Mouse (Mus musculus) heart, postnatal 25 days (tissue): ENCODE results near the gene Tmem19. TPM values are rescaled to one million over a fixed set of nuclear protein-coding genes. Genes with fewer than 3 reads are reported as not detected.
A peak's percentile ranks its signal among the peaks of the same experiment; 100 is the strongest.
"Not testable (repeated sequence)": the region's sequence is repeated elsewhere in the genome, so short reads cannot be mapped to it uniquely, and the experiment has no call there.

Experiments used
- DNase-seq: peaks from one replicate; pipeline ENCODE4 v3.0.0; 2022; ENCODE audit warnings: low spot score
- intact Hi-C: fragments of 180-260 bp; cut with DNase I; formaldehyde crosslinking; loops from one replicate; pipeline ENCODE4 v1.15.1; 2025
- total RNA-seq, 2 experiments: library from RNA; stranded (reverse); gene quantifications; 2 replicates each; pipeline ENCODE4 v1.2.3; 2021

The Tmem19 gene
- total RNA-seq, 2 experiments from 2014 or later = 10.3 to 15.0 TPM

DNA sequence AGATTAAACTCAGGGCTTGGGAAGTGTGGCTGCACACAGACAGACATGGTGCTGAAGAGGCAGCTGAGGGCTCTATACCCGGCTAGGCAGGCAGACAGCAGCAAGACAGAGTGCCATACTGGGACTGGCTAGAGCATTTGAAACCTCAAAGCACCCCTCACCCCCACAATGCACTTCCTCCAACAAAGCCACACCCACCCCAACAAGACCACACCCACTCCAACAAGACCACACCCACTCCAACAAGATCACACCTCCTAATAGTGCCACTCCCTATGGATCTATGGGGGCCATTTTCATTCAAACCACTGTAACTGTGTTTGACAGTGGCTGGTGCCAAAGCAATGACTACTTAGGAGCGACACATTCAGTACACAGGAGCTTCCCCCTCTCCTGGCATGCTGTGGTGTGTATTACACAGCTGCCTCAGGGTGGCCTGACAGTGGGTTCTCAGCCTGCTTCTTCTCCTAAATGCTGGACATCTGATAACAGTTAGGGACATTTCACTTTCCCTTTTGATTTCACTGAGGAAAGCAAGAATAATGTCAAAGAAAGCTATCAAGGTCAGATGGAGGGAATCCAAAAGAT, 11.4 kb downstream of the Tmem19 start:
- intact Hi-C loops = no loop called here

DNA sequence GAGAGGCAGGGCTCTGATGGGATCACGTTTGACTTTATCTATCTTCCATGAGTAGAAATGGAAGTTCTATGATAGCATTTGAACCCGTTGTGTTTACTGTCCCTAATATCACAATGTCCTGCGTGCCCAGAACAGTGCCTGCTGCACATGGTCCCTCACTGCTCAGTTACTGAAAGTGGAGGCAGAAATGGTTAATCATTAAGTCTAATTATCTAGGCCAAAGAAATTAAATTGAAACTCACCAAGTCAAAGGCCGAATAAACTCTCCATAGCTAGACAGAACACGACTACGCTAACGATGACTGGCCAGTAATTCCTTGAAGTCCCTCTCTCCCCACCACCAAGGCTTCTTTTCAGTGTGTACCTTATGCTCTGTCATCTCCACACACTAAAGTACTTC, 12.8 kb downstream of the Tmem19 start:
- no peak for DNase-seq
- intact Hi-C loops = no loop called here

More for the DNA sequence above, 11.4 kb downstream of the Tmem19 start:
- DNase-seq = no peak

DNA sequence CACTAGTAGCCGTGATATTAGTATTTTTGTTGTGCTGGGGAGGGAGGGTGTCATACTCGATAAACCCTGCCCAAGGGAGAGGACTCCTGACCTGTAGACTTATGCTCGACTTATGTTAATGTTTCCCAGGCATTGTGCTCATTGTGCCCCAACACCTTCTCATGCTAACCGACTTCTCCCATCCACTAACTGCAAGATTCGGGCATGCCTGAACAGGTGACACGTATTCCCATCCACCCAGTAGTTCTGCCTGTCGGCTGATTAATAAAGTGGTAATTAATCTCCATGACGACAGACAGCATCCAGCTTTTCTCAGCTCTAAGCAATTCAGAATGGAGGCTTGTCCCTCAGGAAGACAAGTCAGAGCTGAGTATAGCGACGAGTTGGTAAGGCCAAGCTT, 13.3 kb downstream of the Tmem19 start:
- intact Hi-C loops = no loop called here
- DNase-seq = no peak

DNA sequence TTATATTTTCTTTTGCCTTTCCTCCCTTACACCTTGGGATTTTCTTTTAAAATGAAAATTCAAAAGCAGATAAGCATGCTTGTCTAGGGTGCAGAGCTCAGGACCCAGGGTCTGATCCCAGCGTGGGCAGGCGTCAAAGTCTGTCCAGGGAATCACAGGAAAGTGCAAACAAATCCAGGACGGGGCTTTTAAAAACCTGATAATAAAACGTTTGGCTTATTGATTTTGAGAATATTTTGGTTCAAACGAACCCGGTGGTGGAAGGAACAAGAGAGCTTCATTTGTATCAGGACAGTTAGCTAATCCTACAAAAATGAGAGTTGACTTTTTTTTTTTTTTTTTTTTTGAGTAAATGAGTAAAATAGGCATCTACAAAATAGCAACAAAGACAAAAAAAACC, 14.2 kb downstream of the Tmem19 start:
- DNase-seq = no peak
- intact Hi-C loops = no loop called here

DNA sequence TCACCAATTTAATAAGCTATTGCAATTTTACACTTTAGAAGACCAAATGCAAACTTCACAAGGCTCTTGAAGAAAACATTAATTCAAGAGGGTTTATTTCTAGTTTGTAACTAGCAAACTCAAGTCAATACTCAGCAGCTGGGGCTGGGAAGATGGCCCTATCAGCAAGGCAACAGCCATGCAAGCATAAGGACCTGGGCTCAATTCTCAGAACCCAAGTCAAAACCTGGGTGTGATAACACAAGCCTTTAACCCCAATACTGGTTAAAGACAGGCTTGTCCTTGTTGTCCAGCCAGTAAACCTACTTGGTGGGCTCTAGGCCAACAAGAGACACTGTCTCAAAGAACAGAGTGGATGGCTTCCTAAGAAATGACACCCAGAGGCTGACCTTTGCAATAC, 15.9 kb downstream of the Tmem19 start:
- DNase-seq = no peak
- intact Hi-C loops = no loop called here

DNA sequence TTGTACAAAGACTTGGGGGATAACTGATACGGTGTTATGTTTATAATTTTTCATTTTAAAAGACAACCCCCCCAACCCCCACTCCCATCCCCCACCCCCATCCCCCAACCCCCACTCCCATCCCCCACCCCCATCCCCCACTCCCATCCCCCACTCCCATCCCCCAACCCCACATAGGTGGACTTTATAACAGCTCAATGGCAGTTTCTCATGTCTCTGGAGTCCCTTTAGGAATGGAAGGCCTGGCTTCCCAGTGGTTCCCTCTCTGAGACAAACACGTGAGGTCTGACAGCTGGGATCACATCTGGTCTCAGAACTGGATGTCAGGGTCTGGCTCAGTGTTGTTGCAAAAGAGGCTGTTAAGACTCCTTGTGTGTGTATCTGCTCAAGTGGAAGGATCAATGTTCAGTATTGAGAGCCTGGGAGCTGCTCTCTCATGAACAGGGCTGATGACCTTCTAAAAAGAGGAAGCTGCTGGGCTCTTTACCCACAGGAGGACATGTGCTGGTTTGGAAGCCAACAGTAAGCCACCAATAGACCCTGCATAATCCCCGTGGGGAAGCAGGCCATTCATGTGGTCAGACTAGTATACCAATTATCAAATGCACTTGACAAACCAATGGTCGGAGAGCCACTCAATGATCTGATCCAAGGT, 19.4 kb downstream of the Tmem19 start:
- intact Hi-C loops = no loop called here
- no peak for DNase-seq

DNA sequence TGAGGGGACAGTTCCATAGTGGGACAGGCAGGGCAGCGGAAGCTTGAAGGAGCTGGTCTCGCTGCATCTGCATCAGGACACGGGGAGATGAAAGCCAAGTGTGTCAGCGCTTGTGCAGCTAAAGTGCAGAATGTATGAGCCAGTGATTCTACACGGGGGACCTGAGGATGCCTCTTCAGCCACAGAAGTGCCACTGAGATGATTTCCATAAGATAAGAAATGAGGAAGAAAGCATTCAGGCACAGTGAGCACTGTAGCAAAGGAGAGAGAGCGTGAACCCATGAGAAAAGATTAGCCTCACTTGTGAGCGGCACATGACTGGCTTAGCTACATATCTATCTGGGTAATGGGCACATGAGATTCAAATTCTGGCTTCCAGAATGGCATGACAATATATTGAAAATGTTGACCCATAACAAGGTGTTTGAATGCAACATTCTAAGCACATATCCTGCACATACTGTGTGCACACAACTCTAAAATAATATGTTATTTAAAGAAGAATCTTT, 22.4 kb downstream of the Tmem19 start:
- intact Hi-C loops = no loop called here
- DNase-seq = no peak

DNA sequence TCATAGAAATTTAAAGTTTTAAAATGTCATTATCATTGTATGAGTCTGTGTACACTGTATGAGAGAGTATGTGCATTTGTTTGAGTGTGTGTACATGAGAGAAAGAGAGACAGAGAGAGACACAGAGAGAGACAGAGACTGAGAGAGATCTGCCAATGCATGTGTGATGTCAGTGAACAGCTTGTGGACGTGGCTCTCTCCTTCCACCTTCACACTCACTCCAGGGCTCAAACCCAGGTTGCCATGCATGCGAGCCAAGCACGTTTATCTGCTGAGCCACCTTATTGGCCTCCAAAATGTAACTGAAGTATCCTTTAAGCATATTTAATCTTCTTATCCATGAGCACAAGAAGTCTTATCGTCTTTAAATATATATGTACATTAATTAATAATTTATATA, 25.4 kb downstream of the Tmem19 start:
- no peak for DNase-seq
- intact Hi-C loops = no loop called here

DNA sequence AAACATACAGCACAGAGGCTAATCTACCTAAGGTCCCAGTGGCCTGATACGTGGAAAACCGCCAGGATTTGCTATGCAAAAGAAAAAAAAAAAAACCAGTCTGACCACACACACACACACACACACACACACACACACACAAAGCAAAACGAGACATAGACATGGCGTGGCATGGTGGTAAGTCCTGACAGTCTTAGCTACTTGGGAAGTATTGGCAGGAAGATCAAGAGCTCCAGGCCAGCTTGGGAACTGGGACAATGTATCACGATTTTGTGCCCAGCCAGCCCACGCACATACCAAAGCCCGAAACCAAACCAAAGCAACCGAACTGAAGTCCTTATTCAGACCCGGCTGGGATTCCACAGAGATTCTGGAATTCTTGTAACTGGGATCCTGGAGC, 28.8 kb downstream of the Tmem19 start:
- DNase-seq = peak; percentile 12
- intact Hi-C loops = no loop called here

DNA sequence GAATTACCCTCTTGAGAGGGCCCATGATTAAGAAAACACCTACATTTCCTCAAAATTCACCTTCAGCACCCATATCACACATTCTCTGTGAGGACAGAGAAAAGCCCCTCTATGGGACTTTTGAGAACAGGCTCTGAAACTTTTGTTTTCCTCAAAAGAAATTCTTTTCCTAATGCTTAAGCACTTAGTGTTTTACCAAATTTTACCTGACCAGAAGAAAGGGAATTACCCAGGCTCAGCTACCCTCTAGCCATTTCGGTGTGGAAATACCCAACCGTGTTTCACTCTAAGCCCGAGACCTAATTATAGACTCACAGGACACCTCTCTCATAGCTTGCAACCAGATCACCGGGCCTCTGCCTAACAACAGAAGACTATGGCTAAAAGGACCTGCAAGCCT, 29.3 kb downstream of the Tmem19 start:
- intact Hi-C loops = no loop called here
- no peak for DNase-seq

DNA sequence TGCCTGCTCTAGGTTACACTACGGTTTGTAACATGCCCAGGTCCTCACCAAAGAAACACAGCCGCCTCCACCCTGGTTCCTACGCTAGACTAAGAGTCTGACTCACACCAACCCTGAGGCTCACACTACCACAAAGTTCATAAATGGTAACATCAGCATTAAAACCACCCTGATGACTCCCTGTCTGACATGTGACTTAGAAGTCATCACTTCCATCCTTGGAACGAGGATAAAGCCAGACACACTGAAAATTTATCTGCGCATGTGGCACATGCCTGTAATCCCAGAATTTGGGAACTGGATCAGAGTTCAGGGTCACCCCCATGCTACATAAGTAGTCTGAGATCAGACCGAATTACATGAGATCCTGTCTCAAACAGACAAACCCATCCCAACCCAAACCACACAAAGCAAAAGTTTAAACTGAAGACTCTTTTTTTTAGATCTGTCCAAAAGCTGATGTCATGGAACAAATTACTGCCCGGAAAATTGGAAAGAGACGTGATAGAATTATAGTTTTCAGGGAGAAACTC, 29.8 kb downstream of the Tmem19 start:
- intact Hi-C loops = no loop called here
- DNase-seq = no peak

DNA sequence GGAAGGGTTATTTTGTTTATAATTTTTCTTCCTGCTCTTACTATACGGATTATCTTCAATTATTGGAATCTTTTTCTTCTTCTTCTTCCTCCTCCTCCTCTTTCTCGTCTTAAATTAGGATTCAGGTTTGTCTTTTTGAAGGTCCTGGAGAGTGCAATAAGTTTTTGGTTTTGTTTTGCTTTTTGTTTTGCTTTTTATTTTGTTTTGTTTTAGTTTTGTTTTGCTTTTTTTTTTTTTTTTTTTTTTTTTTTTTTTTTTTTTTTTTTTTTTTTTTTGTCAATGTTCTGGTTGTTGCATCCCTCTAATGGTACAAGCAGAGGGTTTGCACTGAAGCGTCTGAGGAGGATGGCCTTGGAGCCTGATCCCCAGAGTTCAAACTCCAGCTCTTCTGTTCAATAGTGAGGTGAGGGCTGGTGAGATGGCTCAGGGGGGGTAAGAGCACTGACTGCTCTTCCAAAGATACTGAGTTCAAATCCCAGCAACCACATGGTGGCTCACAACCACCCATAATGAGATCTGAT, 33.2 kb downstream of the Tmem19 start:
- no peak for DNase-seq
- intact Hi-C loops = loop anchor here (10.0 kb wide), 1 partner anchor 866 kb away; no protein-coding TSS in a partner anchor

DNA sequence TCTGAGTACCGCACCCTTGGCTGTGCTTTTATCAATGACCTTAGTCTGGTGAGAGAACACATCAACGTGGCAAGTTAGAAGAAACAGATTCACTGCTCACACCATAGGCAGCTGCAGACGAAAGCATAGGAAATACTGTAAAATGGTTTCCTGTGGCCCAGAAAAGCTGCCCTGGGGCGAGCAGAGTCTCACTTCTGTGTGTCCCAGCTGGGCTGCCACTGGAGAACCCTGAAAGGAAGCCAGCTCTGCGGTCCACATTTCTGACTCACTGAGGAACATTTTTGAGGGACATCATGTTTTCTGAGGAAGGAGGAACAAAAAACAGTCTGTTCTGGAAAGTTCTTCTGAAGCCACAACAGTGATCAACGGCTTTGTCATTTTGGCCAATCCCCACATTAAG, 33.8 kb downstream of the Tmem19 start:
- intact Hi-C loops = loop anchor here (10.0 kb wide), 1 partner anchor 866 kb away; no protein-coding TSS in a partner anchor
- peak; percentile 57 for DNase-seq

DNA sequence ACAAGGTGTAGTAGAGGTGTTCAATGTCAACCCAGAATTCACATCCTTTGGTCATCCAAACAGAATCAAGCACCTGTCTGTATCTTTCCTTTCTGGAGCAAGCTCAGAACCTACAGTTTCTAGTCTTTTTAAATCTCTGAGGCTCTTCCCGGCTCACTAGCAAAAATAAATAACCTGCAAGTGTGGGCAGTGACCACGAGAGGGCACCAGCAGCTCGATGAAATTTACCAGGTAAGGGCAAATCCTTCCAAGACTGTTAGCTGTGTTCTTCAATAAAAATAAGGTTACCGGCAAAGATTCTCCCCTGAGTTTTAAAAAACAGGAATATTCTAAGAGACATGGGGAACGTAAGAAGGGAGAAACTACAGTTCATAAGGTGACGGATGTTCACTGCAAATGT, 39.0 kb downstream of the Tmem19 start:
- intact Hi-C loops = loop anchor here (1.0 to 10.0 kb wide), 2 partner anchors 294 to 872 kb away; no protein-coding TSS in a partner anchor
- peak; percentile 49 for DNase-seq

DNA sequence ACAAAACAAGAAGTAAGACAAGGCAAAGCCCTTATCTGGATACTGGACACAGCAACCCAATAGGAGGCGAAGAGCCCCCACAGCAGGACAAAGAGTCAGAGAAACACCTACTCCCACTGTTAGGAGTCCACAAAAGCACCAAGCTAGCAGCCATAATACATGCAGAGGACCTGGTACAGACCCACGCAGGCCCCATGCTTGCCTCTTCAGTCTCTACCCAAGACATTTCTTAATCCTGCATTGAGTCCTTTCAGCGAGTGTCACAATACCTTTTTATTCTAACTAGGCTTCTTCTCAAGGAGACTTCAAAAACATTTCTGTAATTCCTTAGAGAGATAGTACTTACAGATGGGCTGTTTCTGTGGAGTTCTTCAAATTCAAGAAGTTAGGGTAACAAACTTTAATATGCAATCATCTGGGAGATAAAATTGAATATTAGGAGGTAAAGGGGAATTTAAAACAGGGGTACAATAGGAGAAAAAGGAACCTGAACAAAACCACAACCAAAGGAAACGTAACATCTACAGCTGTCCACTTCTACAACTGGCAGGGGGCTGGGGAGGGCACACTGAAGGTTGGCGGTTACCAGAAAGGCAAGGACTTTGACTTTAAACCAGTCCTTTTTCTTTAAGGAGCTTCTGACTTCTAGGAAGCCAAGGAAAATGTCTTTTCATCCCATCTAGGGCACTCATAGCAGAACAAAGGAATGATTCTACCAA, 40.8 kb downstream of the Tmem19 start:
- intact Hi-C loops = loop anchor here (10.0 kb wide), 1 partner anchor 873 kb away; no protein-coding TSS in a partner anchor
- DNase-seq = no peak

DNA sequence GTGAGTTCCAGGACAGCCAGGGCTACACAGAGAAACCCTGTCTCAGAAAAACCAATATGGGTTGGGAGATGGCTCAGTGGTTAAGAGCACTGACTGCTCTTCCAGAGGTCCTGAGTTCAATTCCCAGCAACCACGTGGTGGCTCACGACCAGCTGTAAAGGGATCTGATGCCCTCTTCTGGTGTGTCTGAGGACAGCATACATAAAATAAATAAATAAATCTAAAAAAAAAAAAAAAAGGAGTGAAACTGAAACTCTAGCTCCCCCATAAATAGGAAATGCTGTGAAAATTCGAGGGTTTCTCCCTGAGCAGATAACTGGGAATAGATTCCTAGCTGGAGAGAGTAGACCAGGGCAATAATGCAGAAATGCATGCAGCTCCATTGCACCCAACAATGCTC, 43.9 kb downstream of the Tmem19 start:
- intact Hi-C loops = loop anchor here (5.0 kb wide), 2 partner anchors 44 to 64 kb away; partner anchors contain the start of genes Thap2, Tmem19 and Zfc3h1
- not testable (repeated sequence) for DNase-seq

DNA sequence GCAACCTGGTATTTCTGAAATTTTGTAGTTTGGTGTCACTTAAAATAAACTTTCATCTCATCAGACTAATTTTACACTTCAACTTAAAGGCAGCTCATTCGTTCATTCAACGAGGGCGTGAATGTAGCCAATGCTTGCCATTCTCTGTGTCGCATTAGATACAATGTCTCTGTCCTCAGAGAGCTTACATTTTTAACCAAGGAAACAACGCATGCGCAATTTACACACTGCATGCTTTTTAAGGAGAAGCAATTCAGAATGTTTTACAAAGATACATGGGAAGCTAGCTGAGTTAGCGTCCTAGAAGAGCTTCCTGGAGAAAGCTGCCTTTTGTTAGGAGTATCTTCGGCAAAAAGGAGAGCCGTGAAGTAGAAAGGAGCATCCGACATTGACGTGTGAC, 46.0 kb downstream of the Tmem19 start:
- intact Hi-C loops = loop anchor here (5.0 kb wide), 2 partner anchors 46 to 66 kb away; partner anchors contain the start of genes Thap2, Tmem19 and Zfc3h1

DNA sequence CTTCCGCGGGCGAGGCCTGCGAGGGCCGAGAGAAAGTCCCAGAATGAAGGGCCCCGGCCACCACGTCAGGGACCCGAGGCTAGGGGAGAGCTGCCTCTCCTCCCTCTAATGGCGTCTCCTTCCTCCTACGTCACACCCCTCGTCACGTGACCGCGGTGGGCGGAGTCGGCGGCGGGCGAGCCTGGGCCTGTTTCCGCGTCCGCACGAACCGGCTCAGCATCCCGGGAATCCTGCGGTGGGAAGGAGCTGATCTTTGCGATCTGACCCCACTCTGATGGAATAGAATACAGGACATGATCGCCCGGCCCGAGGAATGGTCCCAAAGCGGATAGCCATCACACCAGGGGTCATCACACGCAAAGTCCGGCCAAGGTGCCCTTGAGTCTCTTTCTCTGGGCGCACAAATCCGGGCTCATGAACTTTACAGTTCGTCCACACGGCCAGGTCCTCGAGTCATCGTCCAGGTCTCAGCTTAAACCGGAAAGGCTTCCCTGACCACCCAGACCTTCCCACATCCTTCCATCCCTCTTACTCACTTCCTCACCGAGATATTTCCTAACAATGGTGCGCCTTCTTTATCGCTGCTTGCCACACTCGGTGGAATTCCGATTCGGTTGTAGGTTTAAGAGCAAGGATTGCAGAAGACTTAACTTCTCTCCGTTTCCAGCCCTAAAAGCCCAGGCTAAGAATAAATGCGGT, 46.7 kb downstream of the Tmem19 start, which contains the start of gene Rab21:
Gene Rab21, minus strand, starts transcription at position 122 of the 699 bp plus-strand sequence.
- intact Hi-C loops = loop anchor here (5.0 kb wide), 2 partner anchors 47 to 67 kb away; partner anchors contain the start of genes Thap2, Tmem19 and Zfc3h1

More for the DNA sequence above, 46.0 kb downstream of the Tmem19 start:
- DNase-seq = no peak

More for the DNA sequence above, 46.7 kb downstream of the Tmem19 start, which contains the start of gene Rab21:
- peak; percentile 94 for DNase-seq
